Mouse (Mus musculus): Measurements from ENCODE around the gene Hemk1.

GRCm38 (mm10) chr9:107360989-107361388 is 22.8 kb upstream of the Hemk1 start:
- TF ChIP-seq ZC3H11A (IDR thresholded peaks at IDR 0.05; ENCODE audit: borderline replicate concordance, low read depth, low read length) (no peak), HCFC1 (IDR thresholded peaks at IDR 0.05; ENCODE audit: borderline replicate concordance, insufficient read depth, low read length) (no peak), ZNF384 (IDR thresholded peaks at IDR 0.05; ENCODE audit: low read depth, low read length) (no peak)

Data from ES-E14 (cell line).